Mouse (Mus musculus): ENCODE measurements around the gene 1700122O11Rik.

The 1700122O11Rik gene

DNA sequence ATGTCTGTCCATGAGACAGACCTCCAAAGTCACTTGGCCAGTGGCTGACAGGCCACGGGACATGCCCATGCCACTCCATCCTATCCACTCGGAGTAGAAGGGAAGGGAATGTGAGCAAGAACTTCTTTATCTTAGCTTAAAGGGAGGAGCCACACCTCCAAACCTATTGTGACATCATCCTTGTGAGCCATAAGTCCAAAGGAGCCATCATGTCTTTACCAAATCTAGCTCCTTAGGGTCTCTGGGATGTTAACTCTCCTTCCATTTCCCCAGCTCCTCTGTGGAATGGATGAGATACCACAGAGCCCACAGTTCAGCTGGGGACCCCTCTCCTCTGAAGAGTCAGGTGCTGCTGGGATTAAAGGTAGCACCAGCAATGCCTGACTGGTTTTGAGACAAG is at the start of gene 1700122O11Rik:
Gene 1700122O11Rik, minus strand, starts transcription at position 101 of the 400 bp plus-strand sequence.
- DNase-seq = no peak

DNA sequence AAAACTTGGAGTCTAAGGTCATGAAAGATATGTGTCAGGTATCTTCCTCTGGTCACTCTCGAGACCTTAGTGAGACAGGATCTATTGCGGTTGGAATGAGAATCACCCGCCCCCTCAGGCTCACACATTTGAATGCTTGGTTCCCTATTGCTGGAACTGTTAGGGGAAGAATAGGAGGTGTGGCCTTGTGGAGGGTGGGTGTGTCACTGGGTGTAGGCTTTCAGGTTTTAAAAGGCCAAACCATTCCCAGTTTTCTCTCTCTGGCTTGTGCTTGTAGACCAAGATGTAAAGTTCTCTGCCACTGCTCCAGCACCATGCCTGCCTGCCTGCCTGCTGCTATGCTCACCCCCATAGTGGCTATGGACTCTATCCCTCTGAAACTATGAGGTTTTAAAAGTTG is 42.5 kb upstream of the 1700122O11Rik start:
- DNase-seq = no peak

DNA sequence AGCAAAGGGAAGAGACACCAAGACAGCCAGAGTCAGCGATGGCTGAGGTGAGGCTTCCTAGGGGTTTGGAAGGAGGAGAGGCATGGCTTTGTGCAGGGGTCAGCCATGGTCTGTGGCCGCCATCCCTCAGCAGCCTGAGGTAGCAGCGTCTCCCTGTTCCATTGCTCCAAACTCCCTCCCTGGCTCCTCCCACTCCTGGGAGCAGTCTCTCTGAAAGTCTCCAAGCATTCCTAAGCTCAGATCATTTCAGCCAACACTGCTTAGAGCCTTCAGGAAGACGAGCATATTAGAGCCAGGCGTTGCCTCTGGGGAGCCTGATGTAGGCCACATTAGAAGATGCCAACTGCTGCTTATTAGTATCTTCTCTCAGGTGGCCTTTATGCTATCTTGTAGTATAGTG is 29.6 kb upstream of the 1700122O11Rik start:
- no peak for DNase-seq

DNA sequence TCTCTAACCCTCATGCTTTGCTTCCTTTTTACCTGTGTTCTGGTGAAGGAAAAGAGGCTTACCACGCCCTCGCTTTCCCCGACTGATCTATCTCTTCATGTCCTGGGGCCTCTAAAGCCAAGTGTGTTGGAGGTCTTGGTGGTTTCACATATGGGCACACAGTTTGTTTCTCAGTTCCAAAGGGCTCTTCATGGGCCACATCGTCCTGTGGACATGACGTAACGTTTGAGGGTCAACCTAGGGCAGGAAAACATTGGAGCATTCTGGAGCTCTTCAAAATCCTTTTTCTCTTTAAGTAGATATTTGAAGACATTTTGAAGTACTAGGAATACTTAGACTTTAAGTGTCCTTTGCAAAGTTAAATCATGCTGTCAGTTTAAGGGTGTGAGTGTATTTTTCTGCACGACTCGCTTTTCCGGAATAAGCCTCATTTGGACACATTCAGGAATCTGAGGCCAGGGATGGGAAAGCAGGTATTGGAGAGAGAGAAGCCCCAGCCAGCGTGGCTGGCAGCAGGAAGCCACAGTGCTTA is 29.1 kb upstream of the 1700122O11Rik start:
- DNase-seq = no peak

DNA sequence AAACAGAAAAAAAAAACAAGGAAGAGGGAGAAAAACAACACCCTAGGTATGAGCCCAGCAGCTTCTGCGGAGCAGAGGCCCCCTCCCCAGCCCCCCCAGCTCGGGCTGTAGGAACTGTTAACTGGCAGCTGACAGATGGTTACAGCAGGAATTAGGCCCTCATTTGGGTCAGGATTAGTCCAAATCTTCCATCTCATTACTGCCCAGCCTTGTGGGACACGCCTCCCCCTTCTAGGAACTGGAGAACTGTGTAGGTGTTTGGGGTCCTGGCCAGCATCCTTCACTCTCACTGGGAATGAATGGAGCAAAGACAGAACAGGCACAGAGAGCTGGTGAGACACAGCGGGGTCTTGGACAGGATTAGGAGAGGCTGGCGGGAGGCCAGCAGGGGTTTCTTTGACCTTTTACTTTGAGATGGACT is 27.0 kb upstream of the 1700122O11Rik start:
- DNase-seq = peak; percentile 86

DNA sequence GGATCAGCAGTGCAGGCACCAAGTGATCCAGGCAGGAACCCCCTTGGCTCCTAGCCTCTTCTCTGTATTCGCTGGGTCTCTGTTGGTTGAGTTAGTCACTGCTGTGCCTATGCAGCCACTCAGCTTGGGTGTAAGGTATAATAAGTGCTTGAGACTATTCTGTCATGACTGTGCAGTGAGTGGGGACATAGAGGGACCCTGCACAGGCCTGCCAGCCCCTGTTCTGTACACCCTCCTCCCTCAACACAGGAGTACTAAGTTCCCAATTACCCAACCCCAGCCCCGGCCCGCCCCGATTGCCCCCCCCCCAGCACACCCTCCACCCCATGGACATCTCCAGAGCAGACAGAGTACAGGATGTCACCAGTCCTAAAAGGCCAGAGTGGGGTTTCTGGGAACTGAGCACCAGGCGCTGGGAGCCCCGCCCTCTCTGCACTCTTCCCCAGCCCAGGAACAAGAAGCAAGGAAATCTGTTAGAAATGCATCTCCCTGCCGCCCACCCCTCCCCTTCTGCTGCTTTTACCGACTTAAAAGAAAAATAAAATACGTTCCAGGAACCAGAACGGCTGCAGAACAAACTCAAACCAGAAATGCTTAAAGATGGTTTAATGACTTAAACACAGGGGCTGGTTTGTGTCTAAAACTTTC is 26.2 kb upstream of the 1700122O11Rik start:
- no peak for DNase-seq

DNA sequence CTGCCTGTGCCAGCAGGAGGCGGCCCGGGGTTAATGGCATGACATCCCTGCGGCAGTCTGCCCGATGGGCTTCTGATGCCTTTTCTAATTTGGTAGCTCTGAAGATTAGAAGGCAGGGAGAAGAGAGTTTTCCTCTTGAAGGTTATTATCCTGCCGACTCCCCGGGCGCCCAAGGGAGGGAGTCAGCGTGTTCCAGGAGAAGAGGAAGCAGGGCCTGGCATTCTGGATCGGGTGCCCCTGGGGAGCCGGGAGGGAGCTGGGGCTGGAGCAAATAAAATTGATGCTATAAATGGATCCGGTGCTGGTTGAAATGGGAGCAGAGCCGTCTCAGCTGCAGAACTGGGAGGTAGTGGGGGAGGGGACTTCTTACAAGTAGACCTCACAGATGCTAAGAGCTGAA is 19.3 kb upstream of the 1700122O11Rik start:
- DNase-seq = peak; percentile 36

DNA sequence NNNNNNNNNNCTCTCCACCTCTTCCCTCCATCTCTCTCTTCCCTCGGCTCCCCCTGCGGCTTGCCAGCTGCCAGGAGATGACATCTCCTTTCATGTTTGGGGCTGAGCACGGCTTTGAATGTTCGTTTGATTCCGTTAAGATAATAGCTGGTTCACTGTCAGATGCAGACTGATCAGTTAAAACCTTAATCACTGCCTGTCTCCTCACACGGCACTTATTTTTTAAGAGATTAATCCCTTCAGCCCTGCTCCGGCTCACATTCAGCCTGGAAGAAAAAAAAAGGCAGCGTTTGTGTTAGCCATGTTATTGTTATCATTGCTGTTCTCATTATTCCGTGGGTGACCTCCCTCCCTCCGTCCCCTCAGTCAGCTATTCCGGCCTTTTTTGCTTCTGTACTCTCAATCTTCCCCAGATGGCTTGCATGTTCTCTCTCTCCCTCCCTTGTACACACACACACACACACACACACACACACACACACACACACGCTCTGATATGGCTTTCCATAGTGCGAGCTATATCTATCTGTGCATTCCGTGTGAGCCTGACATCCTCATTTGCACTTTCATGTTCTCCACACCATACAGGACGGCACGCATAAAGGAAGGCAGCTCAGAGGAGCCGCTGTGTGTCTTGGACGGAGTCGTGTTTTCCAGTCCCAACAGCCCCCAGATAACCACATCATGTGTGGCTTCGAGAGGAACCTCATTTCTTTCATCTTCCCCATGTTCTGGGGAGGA is 17.2 kb upstream of the 1700122O11Rik start:
- peak; percentile 63 for DNase-seq

DNA sequence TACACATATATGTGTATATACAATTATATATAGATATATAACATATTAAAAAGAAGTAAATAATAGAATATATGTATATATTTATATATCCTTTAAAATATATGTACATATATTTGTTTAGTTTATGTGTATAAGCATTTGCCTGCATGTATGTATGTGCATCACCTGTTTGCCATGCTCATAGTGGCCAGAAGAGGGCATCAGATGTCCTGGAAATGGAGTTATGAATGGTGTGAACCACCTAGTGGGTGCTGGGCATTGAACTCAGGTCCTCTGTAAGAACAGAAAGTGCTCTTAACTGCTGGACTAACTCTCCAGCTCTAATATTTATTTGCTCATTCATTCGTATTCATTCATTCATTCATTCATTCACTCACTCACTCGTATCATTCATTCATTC is 15.6 kb upstream of the 1700122O11Rik start:
- no peak for DNase-seq

DNA sequence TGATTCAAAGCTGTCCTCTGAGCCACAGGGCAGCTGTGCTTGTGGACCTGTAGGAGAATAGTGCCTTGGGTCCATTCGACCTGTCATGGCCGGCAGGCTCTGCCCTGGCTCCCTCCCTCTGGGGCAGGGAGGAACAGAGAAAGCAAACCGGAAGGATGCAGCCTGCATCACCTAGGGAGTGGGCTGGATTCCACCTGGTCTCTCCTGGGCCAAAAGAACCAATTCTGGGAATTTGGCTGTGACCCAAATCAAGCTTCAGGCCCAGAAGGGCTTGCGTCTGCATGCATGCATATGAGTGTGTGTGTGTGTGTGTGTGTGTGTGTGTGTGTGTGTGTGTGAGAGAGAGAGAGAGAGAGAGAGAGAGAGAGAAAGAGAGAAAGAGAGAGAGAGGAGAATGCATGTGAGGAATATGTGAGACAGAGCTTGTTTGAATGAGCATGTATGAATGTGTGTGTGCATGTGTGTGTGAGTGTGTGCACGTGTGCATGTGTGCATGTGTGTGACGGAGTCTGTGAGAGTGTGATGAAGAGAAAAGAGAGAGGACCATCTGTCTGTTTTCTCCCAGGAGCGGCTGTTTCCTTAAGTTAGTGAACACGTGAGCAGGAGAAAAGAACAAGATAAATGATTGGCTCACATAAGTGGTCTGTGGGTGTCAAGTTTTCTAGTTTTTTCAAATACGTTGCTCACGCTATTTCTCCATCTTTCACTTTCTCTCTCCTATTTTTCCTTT is 14.4 kb upstream of the 1700122O11Rik start:
- DNase-seq = no peak

DNA sequence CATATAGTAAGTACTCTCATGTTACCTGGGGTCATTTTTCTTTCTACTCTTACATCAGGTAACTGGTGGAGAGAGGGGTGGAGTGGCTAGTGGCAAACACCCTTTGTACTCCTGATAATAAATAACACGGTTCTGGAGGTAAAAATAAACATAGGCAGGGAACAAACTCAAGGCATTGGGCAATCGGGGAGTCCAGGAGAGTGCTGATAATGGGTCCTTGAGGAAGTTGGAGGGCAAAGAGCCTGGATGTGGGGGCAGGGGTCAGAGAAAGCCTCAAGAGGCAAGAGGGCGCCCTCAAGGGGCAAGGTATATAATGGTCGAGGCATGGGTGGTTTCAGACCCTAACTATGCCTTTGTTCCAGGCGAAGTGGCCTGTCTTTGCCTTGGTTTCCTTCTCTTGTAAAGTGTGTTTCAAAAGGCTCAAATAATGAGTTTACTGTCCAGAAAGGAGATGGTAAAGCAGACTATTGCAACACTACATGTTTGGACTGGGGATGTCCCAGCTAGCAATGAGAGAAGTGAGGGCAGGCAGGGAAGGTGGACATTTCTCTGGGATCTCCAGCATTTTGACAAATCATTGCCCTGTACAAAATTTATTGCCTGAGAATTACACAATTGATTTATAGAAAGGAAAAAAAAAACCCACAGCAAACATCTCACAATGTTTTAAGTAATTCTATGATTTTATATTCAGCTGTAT is 13.7 kb upstream of the 1700122O11Rik start:
- DNase-seq = no peak

DNA sequence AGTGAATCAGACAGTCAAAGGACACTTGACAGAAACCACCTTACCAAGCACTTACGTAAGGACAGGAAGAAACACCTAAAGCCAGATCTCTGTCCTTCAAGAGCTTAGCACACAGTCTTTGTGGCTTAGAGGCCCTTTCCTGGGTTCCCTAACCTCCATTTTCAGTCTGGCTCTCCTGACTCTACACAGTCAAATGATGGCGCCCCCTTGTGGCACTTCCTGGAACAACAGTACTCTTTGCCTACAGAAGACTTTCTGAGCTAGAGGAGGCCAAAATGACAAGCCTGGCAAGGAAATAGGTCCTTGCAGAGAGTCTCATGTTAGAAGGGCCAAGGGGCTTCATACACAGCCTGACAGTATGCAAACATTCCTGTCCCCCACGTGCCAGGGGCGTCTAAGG is 7.5 kb upstream of the 1700122O11Rik start:
- DNase-seq = peak; percentile 82

DNA sequence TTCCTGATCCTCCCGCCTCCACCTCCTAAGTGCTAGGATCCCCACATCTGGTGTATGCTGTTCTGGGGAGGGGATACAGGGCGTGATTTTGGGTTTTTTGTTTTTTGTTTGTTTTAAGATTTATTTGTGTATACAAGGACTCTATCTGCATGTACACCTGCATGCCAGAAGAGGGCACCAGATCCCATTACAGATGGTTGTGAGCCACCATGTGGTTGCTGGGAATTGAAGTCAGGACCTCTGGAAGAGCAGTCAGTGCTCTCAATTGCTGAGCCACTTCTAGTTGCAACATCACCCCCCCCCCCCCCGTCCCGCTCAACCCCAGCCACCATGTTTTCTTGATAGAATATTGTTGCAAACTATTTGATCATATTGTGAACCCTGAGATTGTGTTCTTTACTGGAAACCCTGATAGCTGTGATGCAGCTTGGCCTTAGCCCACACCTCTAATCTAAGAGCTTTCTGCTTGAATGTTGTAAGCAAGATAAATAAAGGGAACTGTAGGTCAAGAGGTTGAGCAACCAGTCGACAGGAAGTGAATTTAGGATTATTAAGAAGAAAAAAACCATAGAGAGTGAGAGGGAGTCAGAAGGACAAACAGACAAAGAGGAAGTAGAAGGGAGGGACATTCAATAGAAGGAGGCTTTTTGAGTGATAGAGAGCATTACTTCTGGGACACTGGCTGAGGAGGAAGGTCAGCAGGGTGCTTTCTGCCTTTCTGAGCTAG is 5.2 kb upstream of the 1700122O11Rik start:
- DNase-seq = no peak

DNA sequence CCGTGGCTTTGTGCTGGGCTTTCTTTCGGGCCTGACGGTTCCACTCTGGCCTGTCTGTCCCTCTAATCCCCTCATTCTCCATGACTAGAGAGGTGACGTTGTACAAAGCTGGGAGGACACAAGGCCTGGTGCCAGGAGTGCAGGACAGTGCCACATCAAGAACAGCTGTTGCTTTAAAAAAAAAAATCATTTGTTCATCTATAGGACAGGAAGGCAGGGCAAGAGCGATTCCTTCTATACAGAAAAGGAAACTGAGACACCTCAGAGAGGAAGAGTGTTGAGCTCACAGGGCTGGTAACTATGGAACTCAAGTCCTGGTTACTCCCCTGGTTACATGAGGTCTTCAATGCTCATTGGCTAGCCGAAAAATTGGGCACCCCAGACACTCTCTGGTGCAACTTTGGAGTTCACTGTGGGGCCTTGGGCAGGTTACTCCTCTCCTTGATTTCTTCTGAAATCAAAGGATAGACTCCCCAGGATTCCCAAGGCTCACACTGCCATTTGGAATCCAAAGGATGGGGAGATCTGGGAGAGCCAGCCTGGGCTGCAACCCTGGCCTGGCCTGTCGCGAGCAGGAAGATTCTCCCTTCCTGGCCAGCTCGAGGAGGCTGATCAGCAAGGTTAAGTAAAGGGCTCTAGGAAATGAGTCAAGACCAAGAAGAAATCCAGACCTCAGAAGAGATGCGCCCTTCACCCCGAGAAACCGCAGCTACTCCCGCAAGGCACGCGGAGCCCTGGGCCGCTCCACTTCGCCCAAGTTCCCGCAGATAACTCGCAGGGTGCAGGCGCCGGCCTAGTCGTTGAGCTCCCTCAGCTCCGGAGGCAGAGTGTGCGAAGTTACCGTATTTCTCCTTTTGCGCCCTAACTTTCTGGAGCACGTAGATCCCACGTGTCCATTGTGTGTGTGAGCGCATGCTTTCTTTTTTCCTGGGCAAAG is 3.5 kb upstream of the 1700122O11Rik start:
- peak; percentile 84 for DNase-seq

DNA sequence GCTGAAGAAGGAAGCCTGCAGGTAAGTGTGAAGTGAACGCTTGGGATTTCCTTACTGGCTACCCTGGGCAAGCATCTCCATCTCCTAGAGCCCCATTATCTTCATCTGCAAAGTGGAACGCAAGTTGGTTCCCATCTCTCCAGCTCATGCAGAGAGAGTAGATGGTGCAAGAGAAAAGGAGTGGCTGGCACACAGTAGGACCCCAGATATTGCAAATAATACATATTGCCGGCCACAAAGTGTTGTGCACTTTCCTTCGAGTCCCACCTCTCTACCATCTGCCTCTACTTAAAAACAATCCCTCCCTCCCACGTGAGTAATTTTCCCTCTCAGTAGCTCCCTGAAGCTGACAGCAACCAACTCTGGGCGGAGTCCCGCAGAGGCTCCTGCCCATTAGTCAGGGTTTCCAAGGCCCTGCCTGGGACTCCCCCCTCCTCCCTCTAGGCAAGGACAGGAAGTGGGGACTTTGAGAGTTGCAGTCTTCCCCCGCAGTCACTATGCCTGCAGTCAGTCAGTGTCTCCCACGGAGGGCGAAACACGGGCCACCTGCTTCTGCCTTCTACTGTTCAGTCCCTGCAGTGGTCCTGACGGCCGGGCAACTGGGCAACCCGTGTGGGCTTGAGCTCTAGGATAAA is 1.3 kb upstream of the 1700122O11Rik start:
- peak; percentile 88 for DNase-seq

DNA sequence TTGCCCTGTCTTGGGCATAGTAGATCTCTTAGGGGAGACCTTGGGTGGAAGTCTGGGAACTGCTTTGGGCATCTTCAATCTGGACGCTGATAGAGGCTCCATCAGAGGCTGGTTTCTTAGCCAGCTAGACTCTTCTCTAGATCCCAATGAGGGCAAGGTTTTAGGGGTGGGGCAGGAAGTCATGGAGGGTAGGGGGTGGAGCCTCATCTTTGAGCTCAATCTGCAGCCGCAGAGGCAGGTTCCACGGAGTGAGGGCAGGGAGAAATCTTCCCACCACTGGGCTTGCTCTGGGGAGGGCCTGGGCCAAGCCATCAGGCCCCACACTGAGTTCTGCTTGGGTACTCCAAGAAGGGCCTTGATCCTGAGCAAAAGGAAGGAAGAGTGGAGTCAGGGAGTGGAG is 1.2 kb downstream of the 1700122O11Rik start:
- DNase-seq = no peak

DNA sequence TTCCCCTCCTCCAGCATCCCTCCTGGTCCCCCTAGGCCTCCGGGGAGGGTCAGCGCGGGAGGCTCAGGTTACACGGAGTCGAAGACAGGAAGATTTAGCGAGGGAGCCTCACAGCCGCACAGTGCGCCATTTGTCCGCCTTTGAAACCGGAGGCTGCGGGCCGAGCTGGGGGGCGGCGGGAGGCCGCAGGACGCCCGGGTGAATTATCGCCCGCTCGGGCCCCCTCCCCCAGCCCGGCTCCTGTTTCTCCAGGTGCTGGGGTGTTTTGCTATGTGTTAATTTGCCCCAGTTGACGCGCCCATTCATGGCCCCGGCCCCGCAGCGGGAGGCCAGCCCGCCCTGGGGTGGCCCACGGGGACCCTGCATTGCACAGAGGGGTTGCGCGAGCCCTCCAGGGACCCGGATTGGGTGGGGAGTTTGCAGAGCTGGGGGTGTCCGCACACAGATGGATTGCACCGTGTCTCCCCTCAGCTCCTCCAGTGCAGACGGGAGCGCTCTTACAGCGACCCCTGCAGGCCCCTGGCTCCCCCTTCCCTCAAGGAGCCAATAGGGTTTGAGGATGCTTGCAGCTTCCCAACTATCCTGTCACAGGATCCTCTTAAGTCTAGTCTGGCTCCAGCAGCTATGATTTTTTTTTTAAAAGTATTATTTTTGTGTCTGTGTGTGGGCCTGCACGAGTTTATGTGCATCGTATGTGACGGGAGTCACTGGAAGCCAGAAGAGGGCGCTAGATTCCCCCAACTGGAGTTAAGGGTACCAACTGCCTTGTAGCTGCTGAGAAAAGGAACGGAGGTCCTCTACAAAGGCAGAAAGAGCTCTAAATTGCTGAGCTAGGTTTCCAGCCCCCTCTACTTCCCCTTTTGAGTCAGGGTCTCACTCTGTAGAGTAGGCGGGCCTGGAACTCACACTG is 6.3 kb downstream of the 1700122O11Rik start:
- peak; percentile 54 for DNase-seq

DNA sequence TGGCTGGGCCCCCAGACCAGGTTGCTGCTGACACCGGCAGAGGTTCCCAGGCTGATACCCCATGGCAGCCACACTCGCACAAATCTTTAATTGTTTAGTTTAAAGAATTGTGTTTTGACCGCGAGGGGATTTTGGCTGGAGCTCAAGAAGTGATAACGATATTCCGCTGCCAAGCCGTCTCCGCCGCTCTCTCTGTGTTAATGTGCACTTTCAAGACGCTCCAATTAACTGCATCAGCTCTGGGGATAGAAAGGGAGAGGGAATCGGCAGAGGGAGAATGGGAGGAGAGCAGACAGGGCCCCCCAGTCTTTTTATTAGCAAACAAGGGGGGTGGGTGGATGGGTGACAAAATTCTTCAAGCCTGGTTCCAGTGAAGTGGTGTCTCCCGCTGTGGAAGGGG is 8.9 kb downstream of the 1700122O11Rik start:
- peak; percentile 73 for DNase-seq

DNA sequence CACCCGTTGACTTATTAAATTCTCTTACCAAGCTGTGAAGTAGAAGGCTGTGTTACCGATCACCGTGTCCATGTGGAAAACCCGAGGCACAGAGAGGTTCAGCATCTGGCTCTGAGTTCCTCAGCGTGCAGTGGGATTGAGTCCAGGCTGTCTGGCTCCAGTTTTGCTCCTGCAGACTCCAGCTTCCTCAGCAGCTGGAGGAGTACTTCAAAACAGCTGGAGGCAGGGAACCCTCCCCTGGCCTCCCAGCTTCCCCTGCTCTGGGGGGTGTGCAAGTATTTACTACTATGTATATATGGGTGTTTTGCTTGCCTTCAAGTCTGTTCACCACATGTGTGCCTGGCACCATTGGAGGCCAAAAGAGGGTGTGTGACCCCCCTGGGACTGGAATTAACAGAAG is 9.8 kb downstream of the 1700122O11Rik start:
- DNase-seq = no peak

Data from retina, postnatal 1 day (tissue).